Mouse (Mus musculus) liver, postnatal 0 days (tissue): ENCODE data around the gene Dmrtc1c2. TPM values are rescaled to one million over a fixed set of nuclear protein-coding genes. Genes with fewer than 3 reads are reported as not detected.
"Not testable (repeated sequence)": the region's sequence is repeated elsewhere in the genome, so short reads cannot be mapped to it uniquely, and the experiment has no call there.

Experiments
- ATAC-seq: fragments of 200-750 bp; cut with Nextera tagmentation; 2 replicates; pipeline ENCODE4 v1.8.0; 2017; ENCODE audit warnings: mild to moderate bottlenecking, moderate library complexity
- DNase-seq: peaks from one replicate; pipeline ENCODE4 v3.0.0-alpha.2; 2016
- H3K27ac ChIP-seq: fragments of 300-500 bp; sonication (generic); 2 replicates; pipeline ENCODE4 v1.5.1; 2014; ENCODE audit warnings: antibody characterized with exemption, moderate library complexity, mild to moderate bottlenecking, low read depth
- H3K27me3 ChIP-seq: fragments of 300-500 bp; sonication (generic); 2 replicates; pipeline ENCODE4 v1.6.1; 2014; ENCODE audit warnings: low read length, control low read depth, mixed read lengths; ENCODE audit not compliant: insufficient read depth
- H3K36me3 ChIP-seq: fragments of 300-500 bp; sonication (generic); replicated peaks from 2 replicates; pipeline ENCODE4 v1.6.1; 2014; ENCODE audit warnings: mild to moderate bottlenecking, control low read depth, low read length, moderate library complexity, mixed read lengths; ENCODE audit not compliant: insufficient read depth
- H3K4me1 ChIP-seq: fragments of 300-500 bp; sonication (generic); 2 replicates; pipeline ENCODE4 v1.6.1; 2014; ENCODE audit warnings: antibody characterized with exemption, mild to moderate bottlenecking, control low read depth; ENCODE audit not compliant: insufficient read depth
- H3K4me2 ChIP-seq: fragments of 300-500 bp; sonication (generic); 2 replicates; pipeline ENCODE4 v1.6.1; 2014; ENCODE audit warnings: low read depth, mild to moderate bottlenecking, low read length, moderate library complexity, mixed read lengths
- H3K4me3 ChIP-seq: fragments of 300-500 bp; sonication (generic); 2 replicates; pipeline ENCODE4 v1.5.1; 2014; ENCODE audit warnings: low read depth, low read length
- H3K9ac ChIP-seq: fragments of 300-500 bp; sonication (generic); replicated peaks from 2 replicates; pipeline ENCODE4 v1.6.1; 2014; ENCODE audit warnings: mild to moderate bottlenecking, moderate library complexity
- H3K9me3 ChIP-seq: fragments of 300-500 bp; sonication (generic); 2 replicates; pipeline ENCODE4 v1.6.1; 2016; ENCODE audit warnings: mild to moderate bottlenecking, control low read depth, low read length, mixed read lengths
- CTCF ChIP-seq: sonication (generic); IDR thresholded peaks from 2 replicates; pipeline ENCODE4 v1.5.1; 2016; ENCODE audit warnings: antibody characterized with exemption, low read depth
- EP300 ChIP-seq: IDR thresholded peaks from 2 replicates; pipeline ENCODE4 v1.6.1; 2016; ENCODE audit warnings: antibody characterized with exemption, low read depth, mild to moderate bottlenecking
- WGBS: fragments of 180-500 bp; shearing (Covaris S2); extraction: QIAGEN DNeasy Blood & Tissue Kit; methylation state at CpG from one replicate; pipeline ENCODE4 v1.1.7; 2014; ENCODE audit not compliant: insufficient replicate concordance; 5-methylcytosine and 5-hydroxymethylcytosine counted together
- polyA plus RNA-seq: library from polyadenylated mRNA; unstranded; fragments of >200 nt; fragmentation: Nextera tagmentation; extraction: Ambion mirVana; gene quantifications from 2 replicates; pipeline ENCODE4 v1.2.1, GENCODE M21; 2015

The Dmrtc1c2 gene
- not detected in 2 replicates for polyA plus RNA-seq

GRCm38 (mm10) chrX:102854516-102854915, at the start of gene Dmrtc1c2:
TSS of gene Dmrtc1c2 (minus strand) at chrX:102854616.
- H3K27me3 ChIP-seq, H3K4me3 ChIP-seq, ATAC-seq: not testable (repeated sequence)

GRCm38 (mm10) chrX:102867871-102868270, 13.5 kb upstream of the Dmrtc1c2 start, which contains the start of gene 1700031F05Rik:
TSS of gene 1700031F05Rik (minus strand) at chrX:102867971.
- DNase-seq (no peak), ATAC-seq (no peak)
- Histone ChIP-seq H3K9me3 (no peaks in the 10 kb centered on the region), H3K4me2 (no peak within 1 kb of the TSS), H3K4me1 (no peaks in the 10 kb centered on the region), H3K4me3 (no peak within 1 kb of the TSS), H3K27ac (no peak within 1 kb of the TSS), H3K27me3 (no peaks in the 10 kb centered on the region), H3K9ac (no peak within 1 kb of the TSS), H3K36me3 (no peaks in the 10 kb centered on the region)
- WGBS: 79% methylated on average over 6 of the region's 6 CpGs
- no peak for TF ChIP-seq CTCF
- TF ChIP-seq EP300: no peak

More at GRCm38 (mm10) chrX:102854516-102854915, at the start of gene Dmrtc1c2:
- not testable (repeated sequence) for H3K36me3 ChIP-seq, DNase-seq, H3K4me2 ChIP-seq, H3K9me3 ChIP-seq, H3K9ac ChIP-seq, H3K27ac ChIP-seq, H3K4me1 ChIP-seq
- WGBS: no CpG with 5 or more reads among the region's 13 CpGs

- 46% methylated on average over 4 of the region's 4 CpGs for WGBS
- Histone ChIP-seq H3K27ac (no peak overlapping the region), H3K36me3 (no peaks in the 10 kb centered on the region), H3K9ac (no peak overlapping the region), H3K9me3 (no peaks in the 10 kb centered on the region), H3K4me1 (no peaks in the 10 kb centered on the region), H3K4me3 (no peak overlapping the region), H3K4me2 (no peak overlapping the region), H3K27me3 (no peaks in the 10 kb centered on the region)
- DNase-seq (no peak), ATAC-seq (no peak)
- no peak for TF ChIP-seq EP300
- no peak for TF ChIP-seq CTCF
These were observed 42.1 kb downstream of the Dmrtc1c2 start for GRCm38 (mm10) chrX:102812311-102812710.

- not testable (repeated sequence) for H3K4me3 ChIP-seq, H3K4me1 ChIP-seq, DNase-seq, H3K4me2 ChIP-seq, H3K27me3 ChIP-seq, H3K9me3 ChIP-seq, H3K36me3 ChIP-seq, H3K27ac ChIP-seq, H3K9ac ChIP-seq, ATAC-seq
- no CpG with 5 or more reads among the region's 14 CpGs for WGBS
These were observed 51.8 kb downstream of the Dmrtc1c2 start, which contains the start of gene Dmrtc1c1 for GRCm38 (mm10) chrX:102802663-102803062. TSS of gene Dmrtc1c1 (plus strand) at chrX:102802963.

Other genes starting within 250 kb of the Dmrtc1c2 start
- gene Phka1, start 210.4 kb downstream of the Dmrtc1c2 start, polyA plus RNA-seq: 0.72 and 0.76 TPM in 2 replicates
- gene Gm3880, start 167.6 kb downstream of the Dmrtc1c2 start, polyA plus RNA-seq: not detected in 2 replicates
- gene Gm9112, start 147.0 kb downstream of the Dmrtc1c2 start, polyA plus RNA-seq: not detected in 2 replicates
- not detected in 2 replicates for gene Dmrtc1b, start 146.8 kb downstream of the Dmrtc1c2 start, polyA plus RNA-seq
- gene Dmrtc1c1, start 51.7 kb downstream of the Dmrtc1c2 start, polyA plus RNA-seq: not detected in 2 replicates
- not detected in 2 replicates for gene 1700031F05Rik, start 13.4 kb upstream of the Dmrtc1c2 start, polyA plus RNA-seq
- not detected in 2 replicates for gene Dmrtc1a, start 54.1 kb upstream of the Dmrtc1c2 start, polyA plus RNA-seq
- gene 1700011M02Rik, start 54.3 kb upstream of the Dmrtc1c2 start, polyA plus RNA-seq: not detected in 2 replicates
- not detected in 2 replicates for gene 1700018G05Rik, start 73.8 kb upstream of the Dmrtc1c2 start, polyA plus RNA-seq